Mouse (Mus musculus) T-helper 17 cell (primary cell): ENCODE measurements at regions not wholly inside any gene's neighbourhood (a gene's known extent, or its start where the extent isn't known, plus 50 kb on each side); places are given as distances from the start of the nearest gene placed in this dataset.

Experiments
- in situ Hi-C, 2 experiments: fragments of 300-600 bp; cut with MboI, MseI; formaldehyde crosslinking; loops; 1 replicate in 1 of 2; 2 replicates in 1 of 2; pipeline ENCODE4 v1.15.1; 2025; ENCODE audit warnings: high pct_unique_total_duplicates in 2 of 2

DNA sequence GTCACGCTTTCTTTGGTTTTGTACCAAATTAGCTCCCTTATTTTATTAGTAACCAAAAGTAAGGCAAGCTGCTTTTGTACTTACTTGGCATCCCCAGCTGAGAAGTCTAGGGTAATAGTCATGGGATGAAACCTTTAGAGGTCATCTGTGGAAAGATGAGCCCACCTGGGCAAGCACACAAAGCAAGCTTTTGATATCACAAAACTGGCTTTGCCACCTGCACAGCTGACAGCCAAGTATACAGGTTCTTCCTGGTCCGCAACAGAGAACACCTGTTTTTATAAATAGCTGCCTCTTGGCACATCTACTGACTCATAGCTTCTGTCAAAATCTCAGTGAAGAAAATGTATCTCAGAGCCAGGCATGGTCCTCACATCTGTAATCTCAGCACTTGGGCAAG is 197.2 kb downstream of the Arl4a start:
- in situ Hi-C loops = no loop called here

DNA sequence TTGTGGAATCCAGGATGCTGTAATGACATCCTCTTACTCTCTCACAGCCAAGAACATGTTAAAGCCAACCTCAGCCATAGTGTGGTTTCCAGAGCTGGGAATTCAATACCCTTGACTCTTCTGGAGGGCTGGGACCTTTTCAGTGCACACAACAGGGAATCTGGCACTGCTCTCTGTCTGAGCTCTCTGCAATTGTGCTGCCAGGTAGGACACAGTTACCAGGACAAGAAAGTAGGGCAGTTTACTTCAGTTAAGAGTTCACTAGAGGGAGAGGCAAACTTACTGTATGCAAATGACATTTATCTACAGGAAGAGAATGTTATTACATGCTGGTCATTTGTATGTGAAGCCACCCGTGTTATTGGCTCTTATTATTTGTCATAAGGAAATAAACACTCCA is 197.6 kb downstream of the Arl4a start:
- in situ Hi-C loops = no loop called here

DNA sequence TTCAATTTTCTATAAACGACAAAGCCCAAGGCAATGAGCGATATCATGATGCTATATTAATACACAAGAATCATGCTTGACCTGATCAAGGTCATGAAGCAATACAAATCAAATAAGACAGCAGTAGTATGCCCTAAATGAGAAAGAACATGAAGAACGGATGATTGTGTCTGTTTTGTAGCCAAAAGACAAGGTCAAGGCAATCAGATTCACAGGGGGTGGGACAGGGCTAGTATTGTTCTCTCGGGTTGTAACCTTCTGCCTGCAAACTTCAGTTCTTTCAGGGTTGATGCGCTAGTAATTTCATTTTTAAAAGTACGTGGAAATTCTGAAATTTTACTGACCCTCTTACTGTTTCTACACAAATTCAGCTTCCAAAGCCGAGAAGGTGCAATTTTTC is 206.7 kb downstream of the Arl4a start:
- in situ Hi-C loops = no loop called here

DNA sequence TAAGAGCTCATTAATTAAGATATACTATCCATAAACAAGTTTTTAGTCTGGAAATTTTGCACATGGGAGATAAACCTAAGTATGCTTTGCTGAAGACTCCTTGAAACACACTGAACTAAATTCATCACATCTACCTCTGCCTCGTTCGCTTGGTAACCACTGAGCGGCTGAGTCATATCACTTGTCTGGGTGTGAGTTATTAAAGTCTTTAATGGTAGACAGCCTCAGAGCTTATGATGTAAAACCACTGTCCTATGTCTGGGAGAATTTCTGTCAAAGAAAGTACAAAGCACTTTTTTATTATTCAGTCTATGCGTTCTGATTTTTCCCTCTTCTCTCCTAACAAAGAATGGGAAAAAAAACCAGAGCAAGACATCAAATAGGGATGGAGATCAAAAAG is 207.3 kb downstream of the Arl4a start:
- in situ Hi-C loops = no loop called here

DNA sequence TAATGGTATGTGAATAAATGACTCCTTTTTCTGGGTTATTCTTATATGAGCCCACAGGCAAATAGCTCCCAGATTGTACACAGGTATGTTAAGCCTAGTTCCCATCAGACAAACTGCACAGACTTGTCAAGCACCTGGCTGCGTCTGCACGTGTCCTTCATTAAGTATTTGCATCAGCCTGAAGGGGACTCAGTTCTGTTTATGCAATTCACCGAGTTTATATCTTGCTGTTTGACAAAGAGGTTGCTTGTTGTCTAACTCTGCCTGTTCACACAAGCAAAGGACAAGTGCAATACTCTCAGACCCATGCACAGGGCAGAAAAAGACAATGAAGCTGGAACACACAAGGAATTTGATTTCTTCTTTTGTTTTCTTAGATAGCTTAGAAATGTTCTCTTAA is 215.2 kb downstream of the Arl4a start:
- in situ Hi-C loops = no loop called here

DNA sequence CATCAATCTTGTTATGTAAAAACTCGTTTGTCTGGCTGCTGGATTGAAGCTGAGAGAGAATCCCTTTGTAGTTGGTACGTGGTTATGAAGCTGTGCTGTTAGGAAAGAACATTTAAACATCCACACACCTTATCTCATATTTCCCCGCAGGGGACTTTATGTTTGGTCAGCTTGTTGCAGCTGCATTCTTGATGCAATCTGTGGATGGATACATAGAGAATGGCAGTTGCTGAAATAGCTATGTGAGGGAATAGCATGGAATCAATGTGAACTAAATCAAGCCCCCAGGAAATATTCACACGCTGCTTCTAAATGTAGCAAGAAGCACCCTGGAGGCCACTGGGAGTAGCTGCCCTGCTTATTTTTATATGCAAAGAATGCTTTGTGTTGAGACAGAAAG is 236.3 kb downstream of the Arl4a start:
- in situ Hi-C loops = no loop called here

DNA sequence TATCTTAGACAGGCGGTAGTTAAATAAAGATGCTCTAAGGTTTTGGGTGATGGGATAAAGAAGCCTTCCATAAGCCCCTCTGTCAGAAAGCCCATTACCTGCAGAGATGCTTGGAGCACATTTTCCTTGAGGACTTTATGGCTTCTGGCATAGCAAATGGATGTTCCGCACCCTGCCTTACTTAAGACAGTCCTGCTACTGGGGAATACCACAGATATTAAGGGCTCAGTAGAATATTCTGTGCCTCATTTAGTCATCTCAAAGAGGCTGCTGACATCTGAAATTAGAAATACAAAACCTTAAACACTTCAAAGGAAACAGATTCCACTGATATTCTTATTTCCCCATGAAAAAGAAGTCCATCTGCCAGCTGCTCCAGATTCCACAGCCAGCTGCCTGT is 240.0 kb downstream of the Arl4a start:
- in situ Hi-C loops = no loop called here

DNA sequence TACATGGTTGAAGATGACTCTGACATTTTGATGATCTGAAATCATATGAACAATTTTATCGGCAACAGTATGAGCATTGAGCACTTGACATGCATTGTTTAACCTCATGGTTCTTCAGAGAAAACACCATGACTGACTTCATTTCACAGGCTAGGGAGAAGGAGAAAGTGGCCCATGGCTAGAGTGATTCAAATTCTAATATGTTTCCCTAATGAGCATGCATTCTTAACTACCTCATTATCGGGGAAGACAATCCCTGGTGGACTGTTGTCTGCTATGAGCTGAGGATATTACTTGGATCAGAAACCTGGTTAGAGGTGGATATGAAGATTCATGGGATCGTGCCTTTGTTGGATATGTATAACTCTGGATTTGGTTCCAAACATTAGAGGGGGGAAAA is 240.9 kb downstream of the Arl4a start:
- in situ Hi-C loops = no loop called here

DNA sequence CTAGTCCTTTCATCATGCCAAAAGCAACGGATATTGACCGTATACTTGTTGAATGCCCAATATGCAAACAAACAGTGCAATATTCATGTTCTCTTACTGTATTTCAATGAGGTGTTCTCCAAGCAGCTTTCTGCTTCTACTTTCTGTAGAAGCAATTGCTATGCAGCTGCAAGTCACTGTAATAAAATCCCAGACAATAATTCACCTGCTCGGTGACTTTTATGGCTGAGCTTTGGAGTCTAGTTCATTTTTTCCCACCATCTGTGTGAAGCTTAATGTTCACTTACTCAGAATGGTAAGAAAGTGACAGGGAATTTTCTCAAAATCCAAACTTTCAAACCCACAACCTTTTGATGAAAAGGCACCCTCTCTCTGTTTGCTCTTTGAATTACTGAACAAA is 252.8 kb downstream of the Arl4a start:
- in situ Hi-C loops = no loop called here

DNA sequence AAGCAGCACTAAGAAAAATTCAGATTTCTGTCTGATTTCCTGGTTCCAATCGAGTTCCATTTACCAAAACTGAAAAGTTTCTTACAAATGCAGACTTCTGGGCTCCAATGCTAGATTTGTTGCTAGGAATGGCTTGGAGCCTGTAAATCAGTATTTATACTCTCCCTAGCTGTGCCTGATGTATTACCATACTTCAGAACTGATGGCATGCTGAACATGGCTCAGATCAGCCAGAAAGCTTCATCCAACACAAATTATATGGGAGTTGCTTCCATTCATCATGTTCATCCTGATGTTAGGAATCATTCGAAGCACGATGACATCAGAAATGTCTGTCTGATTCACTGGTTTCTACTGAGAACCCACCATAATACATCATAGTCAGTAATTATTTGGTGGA is 253.3 kb downstream of the Arl4a start:
- in situ Hi-C loops = no loop called here

DNA sequence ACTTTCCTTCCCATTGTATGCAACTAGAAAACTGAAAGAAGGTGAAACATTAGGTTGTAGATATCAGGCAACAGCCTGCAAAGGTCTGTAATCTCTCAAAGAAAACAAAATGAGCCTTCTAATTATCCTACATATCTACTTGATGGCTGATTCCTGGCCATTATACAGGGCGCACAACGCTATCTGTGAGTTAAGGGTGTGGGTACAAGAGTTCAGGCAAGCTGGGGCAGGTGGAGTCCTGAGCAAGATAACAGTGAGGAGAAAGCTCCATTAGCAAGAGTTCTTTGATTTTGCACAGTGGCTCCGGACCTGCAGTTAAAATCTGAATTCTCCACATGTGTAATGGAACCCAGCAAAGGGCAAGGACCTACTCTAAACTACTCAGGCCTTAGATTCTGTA is 261.7 kb downstream of the Arl4a start:
- in situ Hi-C loops = no loop called here

DNA sequence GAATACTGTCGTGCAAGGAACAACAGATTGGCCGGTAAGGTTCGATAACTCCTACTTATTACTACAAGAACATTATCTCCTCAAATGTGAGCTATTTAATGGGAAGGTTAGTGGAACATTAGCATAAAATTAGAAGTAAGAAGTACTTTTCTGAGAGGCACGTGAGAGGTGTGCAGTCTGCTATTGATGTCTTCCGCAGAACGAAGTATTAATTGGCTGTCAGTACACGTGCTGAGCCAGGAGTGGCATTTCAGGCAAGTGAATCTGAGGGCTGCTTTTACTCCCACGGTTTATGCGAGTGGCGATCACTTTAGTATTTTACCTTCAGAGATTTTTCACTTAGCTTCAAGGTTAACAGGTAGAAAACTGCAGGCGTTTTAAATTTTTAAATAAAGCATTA is 270.8 kb downstream of the Arl4a start:
- in situ Hi-C loops = no loop called here

DNA sequence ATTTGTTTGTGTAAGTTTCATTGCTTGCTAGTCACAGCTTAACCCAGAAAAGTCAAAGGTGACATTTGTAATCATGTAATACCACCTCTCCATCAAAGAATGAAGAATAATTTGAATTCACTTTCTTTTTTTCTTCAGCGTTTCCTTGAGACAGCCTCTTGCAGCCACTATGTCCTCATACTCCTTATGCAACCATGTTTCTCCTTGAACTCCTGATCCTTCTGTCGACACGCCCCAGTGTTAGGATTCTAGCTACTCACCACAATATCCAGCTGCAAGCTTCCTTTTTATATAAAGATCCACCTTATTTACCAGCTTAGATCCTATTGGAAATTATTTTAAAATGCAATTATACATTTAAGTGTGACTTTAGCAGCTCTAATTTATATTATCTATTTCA is 274.3 kb downstream of the Arl4a start:
- in situ Hi-C loops = no loop called here

DNA sequence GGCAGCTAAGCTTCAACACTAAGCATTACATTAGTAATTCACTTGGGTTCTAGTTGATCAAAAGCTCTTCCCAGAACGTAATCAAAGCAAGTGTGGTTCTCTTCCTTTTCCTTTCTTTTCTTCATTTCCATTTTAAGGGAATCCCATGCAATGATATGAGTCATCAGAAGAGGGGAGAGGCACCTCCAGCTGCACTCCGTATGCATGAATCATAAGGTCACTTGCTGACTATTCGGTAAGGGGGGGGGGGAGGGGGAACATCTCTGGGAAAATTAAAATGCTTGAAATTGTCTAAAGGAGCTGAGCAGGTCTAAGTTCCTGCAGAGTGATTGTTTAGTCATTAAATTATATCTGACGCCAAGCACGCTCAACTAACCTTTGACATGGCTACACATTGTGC is 275.9 kb downstream of the Arl4a start:
- in situ Hi-C loops = no loop called here

DNA sequence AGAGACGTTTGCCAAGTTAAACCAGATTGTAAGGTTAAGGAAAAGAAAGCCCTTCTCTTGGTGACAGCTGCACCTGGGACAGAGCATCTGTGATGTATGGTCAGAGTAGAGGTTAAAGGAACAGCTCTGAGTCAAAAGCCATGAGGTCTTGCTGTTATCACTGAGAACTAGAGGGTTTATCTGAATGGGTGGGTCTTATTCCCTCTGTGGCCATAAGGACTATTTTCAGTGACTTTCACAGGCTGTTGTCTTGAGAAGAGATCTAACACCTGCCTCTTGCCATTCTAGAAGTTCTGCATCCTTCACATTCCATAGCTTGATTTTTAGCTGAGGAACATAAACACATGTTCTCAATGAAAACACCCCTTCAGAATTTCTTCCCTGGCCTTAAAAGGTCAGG is 276.5 kb downstream of the Arl4a start:
- in situ Hi-C loops = no loop called here

DNA sequence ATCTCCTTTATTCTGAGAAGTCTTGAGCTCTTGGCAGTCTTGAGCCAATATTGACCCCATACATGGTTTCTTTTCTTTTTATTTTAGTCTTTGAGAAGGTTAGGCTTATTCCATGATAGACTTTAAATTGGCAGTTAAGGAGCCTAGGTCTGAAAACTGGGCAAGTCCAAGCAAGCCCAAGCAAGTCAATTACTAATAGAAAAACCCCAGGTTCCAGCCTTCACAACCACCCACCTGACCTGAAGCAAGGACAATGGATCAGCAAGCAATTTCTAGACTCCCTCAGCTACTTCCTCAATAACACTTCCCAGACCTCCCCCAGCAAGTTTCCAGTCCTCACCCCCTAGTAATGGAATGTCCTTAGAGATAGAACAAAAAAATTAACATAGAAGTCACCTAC is 279.9 kb downstream of the Arl4a start:
- in situ Hi-C loops = no loop called here

DNA sequence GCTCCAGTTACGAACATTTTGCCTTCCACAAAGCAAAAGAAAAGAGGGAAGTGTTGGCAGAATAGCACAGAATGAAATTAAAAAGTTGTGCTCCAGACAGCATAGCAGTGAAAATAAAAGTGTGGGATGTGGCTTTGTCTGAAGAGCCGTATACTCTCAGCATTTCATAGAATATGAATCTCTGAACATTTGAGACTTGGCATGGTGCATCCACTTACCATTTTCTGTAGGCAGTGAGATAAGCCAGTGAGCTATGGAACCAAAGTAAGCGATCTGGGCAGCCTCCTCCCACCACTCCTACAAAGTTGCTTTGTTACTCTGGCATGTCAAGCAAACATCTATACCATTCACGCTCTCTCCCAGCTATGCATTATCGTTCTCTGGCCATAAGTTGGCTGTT is 286.0 kb downstream of the Arl4a start:
- in situ Hi-C loops = loop anchor here in 1 of 2 experiments (5.0 kb wide), 1 partner anchor 75 kb away; no protein-coding TSS in a partner anchor

DNA sequence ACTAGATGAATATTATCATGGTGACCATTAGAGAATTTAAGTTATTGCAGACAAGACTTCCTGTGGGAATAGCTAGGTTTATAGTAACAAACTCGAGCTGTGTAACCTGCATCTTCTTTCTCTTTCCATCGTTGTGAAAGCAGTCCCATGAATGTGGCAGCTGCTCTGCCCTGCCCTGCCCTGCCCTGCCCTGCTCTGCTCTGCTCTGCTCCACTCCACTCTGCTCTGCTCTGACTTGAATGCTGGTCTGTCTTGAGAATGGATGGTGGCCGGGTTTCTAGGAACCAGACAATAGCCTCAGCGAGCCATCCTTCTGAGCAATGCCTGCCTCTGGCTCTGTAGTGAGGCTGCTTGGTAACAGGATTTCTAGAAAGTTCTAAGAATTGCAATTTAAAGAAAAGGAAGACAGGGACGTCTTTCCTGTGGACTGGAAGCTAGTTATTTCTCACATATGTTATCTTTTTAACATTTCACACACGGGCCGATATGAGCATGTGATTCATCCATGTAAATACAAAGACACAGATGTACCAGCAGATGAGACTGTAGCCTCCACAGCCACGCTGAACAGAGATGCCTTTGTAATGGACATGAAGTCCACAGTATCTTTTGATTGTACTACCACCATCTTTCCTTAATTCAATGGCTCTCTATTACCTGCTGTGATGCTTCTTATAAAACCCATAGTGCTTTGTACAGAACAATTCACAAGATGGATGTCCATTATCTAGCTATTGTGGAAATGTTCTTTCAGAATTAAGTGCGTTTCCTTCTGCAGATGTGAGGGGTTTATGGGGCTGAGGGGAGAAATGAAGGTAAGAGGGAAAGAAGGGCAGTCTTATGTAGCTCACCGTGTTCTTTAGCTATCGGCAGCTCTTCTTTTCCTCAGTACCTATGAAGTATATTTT is 295.4 kb downstream of the Arl4a start:
- in situ Hi-C loops = no loop called here

DNA sequence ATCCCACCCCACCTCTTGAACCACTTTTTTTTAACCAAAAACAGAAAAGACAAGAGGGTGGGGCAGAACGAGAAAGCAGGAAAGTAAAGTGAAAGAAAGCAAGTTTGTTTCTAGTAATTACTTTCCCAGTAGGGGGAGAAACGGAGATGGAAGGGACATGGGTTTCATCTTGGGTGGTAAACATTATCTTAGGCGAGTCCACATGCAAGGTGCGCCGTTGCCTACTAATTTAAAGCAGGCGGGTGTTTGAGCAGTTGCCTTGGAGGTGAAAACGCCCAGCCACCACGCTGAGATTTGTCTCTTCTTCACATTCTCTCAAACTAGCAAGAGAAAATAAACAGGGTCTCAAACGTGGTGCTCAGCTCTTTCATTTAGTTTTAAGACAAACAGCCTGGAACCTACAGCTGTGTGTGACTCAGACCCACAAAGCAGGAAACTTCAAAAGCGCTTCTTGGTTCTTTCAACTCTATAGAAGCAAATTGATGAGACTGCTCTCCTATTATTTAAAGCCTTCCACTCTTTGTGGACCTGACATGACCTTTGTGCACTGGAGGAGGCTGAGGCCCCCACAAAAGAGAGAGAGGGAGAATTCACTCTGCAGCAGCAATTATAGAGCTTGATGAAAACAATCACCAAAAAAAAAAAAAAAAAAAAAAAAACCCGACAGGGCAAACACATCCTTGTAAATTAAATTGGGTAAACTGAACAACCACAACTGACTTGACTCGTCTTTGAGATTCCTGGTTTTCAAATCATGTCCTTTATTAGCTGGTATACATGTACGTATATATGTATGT is 296.6 kb downstream of the Arl4a start:
- in situ Hi-C loops = no loop called here

DNA sequence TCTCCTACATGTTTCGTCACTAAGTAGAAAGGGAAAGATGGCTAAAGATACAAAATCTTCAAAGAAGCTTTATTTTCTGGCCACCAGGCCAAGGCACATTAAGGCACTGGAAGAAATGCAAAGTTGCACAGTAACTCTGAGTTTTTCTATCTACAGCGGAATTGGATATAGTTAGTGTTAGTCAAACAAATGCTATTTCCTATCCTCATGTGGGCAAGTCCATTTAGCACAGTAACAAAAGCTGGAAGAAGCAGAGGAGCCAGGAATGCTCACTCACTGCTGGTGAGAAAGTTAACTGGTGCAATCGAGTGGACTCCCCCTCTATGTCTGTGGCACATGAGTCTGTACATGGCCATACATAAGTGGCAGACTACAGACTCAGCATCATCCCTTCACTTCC is 300.9 kb downstream of the Arl4a start:
- in situ Hi-C loops = no loop called here

DNA sequence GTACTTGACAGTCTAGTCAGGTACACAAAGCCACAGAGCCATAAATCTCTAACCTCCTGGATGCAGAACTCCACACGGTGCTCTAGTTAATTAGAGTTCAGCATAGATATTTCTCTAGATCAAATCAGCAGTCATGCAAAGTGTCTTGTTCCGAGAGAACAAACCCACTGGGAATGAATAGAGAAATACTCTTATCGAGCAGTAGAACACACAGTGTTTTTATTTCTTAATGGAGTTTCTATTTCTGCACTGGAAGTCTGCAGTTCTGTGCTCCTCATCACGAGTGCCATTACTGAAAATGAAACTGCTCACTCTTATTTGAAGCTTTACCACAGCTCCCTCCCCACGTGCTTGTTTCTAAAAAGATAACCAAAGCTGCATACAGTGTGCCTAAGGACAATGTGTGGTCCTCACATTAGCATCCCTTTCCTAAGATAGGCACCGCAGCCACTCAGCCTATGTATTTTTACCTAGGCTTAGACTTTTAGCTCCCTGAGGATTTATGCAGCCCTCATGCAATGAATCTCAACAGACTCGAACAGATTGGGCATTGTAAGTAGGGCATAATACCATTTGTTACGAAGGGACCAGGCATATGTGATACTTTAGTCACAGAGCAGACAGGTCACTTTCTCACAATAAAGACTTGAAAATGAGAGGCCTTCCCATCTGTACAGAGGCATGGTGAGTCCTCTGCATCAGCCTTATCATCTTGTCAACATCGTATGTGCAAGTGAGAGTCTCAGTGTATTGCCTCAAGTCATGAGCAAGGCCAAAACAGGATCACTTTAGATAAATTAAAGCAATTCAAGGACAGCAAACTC is 301.5 kb downstream of the Arl4a start:
- in situ Hi-C loops = no loop called here

DNA sequence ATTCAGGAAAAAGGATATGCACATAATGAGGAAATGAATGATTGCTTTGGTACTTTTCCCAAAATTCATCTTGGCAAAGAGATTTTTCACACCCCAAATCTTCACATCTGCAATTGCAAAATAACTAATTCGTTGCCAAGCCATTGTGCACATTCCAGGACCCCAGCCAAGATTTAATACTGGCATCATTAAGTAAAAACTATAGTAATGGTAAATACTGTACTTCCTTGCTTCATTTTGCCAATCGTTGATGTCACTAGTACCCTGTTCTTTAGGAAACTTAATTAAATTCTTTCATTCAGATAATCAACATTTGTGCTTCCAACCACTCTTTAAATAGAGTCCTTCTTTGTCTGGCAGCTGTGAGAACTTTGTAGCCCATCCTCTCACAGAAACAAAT is 303.6 kb downstream of the Arl4a start:
- in situ Hi-C loops = no loop called here
